Mouse (Mus musculus): ENCODE data around the gene Nrcam.

The Nrcam gene

DNA sequence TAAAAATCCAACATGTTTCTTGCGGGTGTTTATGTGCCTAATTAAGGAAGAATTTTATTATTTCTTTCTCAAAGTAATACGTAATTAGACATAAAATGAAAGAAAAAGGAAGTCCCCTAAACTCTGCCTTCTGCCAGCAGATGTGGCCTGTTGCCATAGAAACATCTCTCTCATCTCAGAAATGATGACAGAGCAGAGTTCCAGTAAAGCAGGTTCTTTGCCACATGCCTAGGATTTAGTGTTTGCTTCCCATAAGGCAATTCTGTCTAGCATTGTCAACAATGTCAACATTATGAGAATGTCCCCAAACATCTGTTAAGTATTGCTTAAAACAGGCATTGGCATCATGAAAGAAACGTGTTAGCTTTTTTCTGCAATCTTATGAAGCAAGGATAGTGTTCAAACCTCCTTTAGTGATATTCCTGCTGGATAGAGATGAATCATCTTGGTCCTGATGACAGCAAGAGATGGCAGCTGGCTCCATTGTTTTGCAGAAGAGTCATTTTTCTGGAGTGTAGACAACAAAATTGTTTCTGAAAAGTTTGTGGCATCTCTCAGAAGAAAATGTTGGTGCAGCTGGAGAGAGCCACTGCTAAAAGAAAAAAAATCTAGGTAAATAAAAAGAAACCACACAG, 42.5 kb downstream of the Nrcam start:
- DNase-seq: no peak

DNA sequence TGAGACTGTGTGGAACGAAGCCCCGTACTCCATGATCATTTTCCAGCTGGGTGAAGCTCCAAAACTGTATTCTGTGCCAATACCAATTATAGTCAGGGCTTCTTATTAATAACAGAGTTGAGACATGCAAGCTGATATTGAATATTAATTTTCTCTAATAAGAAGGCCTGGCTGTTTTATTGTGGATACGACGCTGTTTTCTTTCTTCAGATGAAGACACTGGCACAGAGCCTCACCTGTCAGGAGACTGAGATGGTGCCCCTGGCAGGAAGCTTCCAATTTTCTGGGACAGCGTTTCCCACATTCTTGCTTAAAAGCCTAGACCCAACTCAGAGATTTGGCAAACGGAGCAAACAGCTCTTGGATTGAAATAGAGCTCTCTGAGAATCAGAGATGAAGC, 47.3 kb downstream of the Nrcam start:
- DNase-seq: no peak

DNA sequence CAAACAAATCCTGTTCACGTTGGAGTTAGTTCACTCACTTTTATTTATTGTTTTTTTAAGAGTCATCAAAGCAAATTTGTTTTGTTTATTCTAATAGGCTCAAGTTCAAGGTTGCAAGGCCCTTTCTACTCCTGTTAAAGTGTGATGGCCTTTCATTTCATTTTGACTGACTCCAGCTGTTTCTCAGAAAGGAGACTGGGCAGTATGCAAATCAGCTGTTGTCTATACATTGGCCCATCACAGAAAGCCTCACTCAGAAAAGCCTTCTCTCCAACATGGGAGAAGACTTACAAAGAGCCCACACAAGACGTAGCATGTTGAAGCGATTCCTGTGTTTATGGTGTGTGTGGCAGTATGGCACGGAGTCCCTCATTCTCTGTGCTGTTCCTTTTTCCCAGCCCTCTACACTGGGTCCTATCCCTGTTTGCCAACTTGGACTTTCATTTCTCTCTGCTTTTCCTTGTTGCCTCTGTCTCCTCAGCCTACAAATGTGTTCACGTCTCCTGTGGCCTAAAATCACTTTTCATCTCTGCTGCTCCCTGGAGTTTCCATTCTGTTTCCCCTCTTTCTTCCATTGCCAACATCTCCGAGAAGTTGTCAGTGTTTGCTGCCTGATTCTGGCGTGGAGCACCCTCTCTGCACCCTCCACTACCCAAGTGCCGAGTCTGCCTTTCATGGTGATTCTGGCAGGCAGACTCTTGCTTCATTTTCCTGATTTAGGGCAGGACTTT, 49.9 kb downstream of the Nrcam start:
- DNase-seq: no peak

DNA sequence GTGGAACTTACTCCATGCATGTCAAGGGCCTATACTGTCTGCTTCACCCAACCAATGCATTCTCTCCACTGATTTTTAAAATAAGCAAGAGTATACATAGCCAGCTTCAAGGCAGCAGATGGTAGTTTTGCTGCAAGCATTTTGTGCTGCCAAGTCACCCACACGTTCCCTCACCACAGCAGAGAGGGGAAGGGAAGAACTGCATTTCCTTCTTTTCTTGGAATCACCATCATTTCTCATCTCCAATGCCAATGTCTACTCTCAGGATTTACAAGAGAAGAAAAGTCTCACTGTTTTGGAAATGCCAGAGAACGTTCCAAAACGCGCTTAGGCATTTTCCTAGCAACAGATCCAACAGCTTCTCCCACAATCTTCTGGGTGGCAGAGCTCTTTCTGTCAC, 52.1 kb downstream of the Nrcam start:
- no peak for DNase-seq

DNA sequence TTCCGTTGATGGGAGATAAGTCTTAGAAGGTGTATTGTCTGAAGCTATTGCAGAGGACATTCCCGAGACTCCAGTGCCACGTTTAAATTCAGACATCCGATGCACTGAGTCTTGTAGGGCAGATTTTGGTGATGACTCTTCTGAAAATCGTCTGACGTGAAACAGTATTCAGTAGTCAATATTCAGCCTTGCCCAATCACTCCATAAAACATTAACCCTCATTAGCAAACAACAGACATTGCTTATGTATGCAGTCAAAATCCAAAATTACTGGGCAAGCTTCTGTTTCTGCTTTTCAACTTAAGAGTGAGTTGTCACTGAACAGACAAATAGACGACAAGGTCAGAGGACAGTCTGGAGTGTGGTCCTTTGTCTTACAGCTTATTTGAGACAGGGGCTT, 57.7 kb downstream of the Nrcam start:
- DNase-seq: no peak

DNA sequence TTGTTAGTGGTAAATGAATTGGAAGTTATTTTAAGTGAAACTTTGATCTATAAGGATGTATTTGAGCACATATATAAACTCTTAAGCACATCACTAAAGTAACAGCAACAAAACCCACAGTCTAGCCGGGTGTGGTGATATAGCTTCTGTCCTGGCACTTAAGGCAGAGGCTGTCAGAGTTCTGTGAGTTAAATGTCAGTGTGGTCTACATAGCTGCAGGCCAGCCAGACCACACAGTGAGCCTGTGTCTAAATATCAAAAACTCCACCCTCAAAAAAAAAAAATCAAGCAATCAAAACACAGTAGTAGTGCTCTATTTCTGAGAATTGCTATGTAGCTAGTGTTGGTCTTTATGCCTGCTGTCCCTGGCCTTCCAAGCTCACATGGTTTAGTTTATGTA, 59.5 kb downstream of the Nrcam start:
- no peak for DNase-seq

DNA sequence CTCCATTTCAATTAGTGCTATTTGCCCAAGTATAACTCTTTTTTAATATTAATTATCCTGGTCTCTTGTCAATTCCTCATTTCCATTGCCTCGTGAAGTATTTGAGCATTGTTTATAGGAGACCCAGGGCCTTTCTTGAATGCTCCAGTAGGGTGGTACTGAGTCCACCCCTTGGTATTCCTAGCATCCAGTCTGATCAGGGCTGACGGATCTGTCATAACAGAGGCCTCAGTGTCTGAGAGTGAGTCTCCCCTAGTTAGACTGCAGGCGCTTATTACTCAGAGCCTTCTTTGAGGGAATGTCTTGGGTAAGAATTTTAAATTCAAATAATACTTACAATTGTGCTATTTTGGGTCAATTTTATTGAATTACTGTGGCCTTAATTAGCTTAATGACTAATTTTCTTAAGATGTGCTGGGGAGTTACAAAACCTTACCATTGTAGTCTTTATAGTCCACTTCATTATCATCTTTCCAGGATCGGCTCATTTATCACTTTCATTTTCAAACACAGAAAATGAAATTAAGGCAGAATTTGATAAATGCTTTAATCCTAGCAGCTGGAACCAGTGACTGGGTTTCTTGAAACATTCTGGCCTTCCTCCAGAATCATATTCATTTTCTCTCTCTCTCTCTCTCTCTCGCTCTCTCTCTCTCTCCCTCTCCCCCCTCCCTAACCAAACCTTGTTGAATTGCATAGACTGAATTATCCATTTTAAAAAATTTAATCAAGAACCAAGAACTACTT, 61.9 kb downstream of the Nrcam start:
- DNase-seq: no peak

DNA sequence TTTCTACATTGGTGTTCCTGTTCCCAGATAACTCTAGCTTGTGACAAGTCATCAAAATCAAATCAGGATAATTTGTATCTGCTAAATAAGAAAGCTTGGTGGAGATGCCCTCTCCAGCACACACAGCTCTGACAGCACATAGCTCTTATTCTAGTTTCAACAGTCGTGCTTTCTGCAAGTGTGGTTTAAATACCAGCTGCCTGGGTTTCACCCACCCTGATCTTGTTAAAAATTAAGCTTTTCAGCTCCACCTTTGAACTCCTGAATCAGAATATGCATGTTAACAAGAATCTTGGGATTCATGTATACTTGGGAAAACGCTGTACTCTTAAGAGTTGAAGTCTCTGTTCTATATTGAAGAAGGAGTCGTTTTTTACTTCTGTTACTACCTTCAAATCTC, 66.2 kb downstream of the Nrcam start:
- DNase-seq: no peak

DNA sequence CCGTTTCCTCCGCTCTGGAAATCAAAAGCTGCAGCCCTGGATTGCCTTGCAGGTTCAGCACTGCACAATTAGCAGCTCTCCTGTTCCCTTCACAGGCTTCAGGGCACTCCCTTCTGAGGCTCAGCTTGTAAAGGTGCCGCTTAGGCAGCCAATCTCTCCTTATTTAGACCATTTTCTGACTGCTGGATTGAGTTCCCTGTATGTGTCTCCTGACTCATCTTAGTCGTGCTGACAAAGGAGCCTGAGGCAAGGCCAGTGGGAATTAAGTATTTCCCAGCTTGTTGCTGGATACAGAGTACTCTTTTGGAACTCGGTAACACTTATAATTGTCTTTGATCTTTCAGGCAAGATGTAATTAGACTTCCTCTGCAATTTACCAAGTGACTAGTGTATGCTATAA, 69.1 kb downstream of the Nrcam start:
- no peak for DNase-seq

DNA sequence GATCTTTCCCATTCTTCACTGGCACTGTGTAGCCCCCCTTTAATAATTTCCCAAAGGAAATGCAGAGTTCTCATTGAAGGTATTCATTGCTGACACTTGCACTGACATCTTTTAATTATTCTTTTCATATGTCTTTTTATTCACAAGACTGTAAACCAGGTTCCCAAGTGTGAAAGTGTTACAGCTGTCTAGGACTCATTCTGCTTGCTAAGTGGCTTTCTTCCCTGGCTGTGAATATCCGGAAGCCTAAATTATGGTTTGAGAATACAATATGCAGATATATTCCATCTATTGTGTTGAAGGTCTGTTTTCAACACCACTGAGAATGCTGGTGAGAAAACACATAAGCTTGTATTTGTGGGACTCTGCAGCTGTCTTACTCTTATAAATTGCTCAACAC, 73.4 kb downstream of the Nrcam start:
- DNase-seq: no peak

DNA sequence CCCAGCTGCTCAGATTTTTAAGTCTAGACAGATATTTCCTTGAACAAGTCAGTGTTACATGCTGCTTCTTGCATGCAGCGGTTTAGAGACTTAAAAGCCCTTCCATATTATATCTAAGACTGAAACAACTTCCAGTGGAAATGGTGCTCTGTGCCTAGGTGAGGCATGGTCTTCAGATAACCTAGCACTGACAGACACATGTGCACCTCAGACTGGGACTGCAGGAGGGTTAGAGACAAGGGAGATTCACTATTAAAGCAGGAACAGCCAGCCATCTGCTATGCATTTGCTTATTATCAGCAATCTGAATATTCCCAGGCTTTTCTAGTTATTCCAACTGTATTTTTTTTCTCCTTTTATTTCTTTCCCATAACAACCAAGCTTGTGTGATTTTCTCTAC, 74.6 kb downstream of the Nrcam start:
- DNase-seq: no peak

DNA sequence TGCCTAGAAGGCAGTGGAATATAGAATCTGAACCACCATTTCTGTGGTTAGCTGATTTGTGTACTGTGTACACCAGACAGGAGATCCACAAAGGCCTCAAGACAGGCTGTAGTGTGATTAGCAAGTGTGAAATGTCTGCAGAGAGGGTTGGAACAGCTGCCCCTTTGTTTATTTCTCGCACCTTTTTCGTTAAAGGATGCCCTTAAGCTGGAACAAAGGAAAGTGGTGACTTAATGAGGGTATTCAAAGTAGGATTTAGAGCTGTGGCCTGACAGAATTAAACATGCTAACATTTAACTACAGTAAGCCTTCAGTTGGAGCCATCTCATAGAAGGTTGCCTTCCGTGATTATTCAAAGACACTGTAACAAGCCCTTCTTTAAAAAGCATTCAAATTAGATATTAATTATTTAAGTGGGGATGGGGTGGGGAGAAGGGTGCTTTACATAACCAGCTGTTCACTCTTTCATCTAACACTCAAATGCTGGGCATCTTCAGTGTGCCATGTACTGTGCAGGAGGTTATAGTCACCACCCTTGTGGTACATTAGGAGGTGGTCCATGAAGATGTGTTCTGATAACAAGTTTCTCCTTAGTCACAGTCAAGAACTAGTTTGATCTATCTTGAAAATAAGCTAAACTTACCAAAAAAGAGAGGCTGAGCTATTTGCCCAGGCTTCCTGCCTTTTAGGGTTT, 75.2 kb downstream of the Nrcam start:
- DNase-seq: no peak

DNA sequence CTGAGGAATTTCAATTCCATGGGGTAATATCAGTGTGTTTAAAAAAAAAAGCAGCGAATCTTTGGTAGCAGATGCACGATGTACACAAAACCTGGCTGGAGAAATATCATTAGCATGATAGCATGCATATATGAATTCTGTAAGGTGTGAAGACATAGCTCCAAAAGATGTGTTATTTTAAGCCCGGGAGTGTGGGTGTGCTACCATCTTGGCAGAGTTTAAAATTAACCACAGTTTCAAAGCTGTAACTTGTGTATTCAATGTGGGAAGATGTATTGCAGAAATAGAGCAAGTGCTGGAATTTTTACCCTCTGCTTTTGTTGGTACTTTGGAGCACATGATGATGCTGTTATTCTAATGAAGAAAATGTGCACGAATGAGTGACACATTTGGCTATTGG, 81.1 kb downstream of the Nrcam start:
- no peak for DNase-seq

DNA sequence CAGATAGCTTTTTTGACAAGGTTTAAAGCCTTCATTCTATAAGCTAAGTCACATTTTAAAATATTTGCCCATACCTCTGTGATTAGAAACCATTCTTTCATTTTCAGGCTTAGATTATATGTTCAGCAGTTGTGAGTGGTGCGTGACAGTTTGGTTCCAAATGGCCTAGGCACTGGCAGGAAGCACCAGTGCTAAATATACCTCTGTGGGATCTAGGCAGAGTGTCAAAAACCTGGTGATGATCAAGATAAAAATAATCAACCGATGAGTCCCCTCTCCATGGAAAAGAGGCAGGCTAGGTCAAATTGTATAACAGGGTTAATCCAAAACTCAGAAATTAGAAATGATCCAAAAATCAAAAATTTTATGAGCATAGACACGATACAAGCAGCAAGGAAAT, 82.3 kb downstream of the Nrcam start:
- DNase-seq: no peak

DNA sequence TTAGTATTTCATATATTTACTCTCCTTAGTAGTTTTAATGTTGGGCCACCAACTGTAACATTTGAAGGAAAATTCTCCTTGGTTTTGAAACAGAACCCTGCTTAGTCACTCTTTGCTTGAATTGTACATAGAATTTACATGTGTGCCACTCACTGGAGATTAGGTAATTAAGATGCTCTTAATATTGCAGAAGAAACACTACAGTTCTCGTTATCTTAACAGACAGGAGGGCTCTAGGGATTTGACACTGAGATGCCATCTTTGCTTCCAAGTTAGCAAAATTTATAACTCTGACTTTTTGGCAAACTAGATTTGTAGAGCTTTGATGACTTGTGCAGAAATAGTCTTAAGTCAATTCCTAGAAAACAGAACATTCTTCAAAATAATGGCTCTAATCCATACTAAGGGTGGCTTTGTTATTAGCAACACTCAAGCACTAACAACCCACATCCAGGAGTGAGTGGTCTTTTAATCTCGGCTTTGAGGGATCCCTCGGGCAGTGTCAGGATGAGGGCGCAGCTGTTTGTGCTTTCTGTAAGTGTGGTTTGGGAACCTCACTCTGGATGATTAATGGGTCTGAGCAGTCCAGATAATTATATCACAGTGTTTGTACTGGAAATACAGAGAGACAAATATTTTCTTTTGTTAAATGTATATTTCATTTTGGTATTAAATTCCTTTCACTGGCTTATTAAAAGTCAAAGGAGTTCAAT, 93.6 kb downstream of the Nrcam start:
- DNase-seq: no peak

DNA sequence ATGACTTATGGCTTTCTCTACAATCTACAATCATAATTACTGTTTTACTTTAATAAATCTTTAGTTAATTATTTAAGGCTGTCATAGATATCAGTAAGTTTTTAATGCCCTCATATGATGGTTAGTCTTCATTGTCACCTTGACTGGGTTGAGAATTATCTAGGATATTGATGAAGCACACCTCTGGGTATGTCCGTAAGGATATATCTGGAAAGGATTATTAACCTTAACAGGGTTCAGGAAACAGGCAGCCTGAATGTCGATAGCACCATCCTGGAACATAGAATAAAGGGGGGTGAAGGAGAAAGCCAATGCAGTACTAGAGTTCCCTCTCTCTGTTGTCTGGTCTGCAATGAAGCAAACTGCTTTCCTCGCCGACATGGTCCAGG, 94.2 kb downstream of the Nrcam start:
- DNase-seq: no peak

DNA sequence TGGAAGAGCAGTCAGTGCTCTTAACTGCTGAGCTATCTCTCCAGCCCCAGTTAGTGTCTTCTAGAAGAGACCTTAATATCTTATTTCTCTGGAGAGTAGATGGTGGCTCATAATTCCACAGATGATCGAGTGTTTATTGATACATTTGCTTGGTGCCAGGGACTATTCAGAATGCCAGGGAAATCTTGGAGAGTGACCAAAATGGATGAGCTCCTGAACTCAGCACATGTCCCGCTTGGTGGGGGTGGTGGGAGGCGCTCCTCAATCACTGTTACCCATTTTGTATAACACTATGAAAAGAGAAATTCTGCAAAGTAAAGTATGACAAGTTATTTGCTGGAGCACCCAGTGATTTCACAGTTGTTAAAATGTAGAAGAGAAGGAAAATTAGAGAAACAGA, 95.3 kb downstream of the Nrcam start:
- no peak for DNase-seq

DNA sequence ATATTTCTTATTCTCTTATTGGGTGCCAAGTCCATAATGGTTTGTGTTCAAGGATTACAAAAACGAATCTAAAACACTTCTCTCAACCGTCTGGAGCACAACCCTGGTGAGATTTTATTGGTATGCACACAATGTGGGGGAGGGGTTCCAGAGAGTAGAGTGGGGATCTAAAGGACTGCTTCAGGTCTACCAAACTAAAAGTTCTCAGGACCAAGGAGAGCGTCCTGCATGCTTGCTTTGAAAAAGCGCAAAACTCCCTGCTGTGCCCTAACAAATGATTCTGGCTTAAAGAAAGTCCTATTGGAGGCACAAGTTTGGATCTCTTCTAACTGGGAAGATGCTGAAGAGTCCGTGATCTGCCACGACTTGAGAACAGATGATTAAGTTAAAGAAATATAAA, 96.4 kb downstream of the Nrcam start:
- no peak for DNase-seq

DNA sequence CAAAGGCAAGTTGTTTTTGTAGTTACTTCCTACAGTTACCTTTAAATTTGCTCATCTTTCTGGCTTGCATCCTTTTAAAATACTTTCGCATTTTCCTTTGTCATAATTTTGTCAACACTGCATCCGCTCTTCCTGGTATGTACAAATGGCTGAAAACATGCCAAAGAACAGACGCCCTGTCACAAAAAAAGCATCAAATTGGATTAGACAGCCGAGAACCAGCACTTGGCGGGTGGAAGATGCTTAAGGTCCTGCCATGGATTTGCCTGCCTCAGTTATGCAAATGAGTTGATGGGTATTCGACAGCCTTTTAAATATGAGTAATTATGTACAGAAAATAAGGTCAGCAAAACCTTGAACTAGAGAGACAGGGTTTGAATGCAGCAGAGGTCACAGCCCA, 101.7 kb downstream of the Nrcam start:
- DNase-seq: no peak

DNA sequence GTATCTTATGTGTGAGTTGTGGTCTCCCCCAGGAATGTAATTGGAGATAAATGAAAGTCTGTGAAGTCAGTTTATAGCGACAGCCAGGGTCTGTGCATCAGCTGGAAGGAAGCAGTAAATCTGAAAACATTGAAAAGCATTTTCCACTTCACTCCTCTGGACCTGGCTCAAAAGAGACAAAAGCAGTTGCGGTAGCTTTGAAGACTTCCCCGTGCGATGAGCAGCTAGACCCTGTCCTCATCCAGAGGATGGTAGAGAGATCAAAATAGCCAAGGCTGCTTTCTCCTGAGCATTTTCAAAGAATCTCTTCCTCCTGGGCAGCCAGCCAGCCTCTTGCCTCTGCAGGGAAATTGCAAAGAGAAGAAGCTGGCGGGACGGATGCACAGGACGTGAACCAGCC, 102.3 kb downstream of the Nrcam start:
- DNase-seq: peak; percentile 16

DNA sequence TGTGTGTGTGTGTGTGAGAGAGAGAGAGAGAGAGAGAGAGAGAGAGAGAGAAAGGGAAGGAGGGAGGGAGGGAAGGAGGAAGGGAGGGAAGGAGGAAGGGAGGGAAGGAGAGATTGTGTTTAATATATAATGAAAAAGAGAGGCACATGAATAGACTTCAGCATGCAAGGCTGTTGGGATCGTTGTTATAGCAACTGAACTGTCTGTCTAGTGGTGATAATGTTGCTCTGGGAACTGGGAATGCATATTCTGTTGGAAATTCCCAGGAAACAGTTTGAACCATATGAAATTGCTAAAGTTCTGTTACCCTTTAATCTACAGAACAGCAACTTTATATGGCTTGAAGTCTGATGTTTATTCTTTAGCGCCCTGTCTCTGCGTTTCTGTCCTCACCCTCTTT, 104.0 kb downstream of the Nrcam start:
- DNase-seq: no peak

DNA sequence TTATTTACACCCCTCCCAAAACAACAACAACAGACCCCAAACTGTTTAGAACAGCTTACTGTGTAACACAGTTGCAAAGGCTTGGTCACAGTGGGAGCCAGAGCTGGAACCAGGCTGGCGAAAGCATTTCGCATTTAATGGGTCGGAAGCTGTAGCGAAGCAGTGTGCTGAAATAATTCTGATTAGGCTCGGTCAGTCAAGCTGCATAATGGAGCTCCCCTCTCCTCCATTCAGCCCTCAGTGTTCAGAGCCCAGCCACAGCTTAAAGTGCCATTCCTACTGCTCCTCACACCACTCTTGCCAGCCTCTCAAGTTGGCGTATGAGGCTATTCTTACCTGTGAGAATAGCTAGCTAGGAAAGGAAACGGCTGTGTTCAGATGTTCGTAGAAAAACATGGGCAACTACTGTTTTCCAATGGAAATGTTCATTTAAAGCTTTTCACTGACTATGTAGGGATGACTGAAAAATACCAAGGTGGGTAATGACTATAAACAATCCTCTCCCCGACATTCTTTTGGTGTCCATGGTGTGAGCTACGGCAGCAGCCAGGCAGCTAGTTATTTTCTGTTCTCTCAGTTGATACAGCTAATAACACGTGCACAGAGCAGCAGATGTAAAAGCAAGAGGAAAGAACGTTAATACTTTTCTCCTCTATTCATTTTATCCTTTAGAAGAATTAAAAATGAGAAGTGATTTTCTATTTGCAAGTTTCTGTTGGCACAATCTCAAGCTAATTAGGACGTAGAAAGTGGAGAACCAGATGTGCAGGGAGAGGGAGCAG, 108.6 kb downstream of the Nrcam start:
- no peak for DNase-seq

Data from kidney, adult 18-20 months (tissue).